Mouse (Mus musculus) stomach, embryonic 14.5 days (tissue): ENCODE results near the gene 2410004B18Rik. TPM values are rescaled to one million over a fixed set of nuclear protein-coding genes. Genes with fewer than 3 reads are reported as not detected.
A peak's percentile ranks its signal among the peaks of the same experiment; 100 is the strongest.
"Not testable (repeated sequence)": the region's sequence is repeated elsewhere in the genome, so short reads cannot be mapped to it uniquely, and the experiment has no call there.

ENCODE experiments used
- ATAC-seq: fragments of 200-750 bp; cut with Nextera tagmentation; 2 replicates; pipeline ENCODE4 v1.8.0; 2017; ENCODE audit warnings: low read depth, moderate TSS enrichment; ENCODE audit not compliant: insufficient number of reproducible peaks, insufficient read depth, low FRiP score
- H3K27ac ChIP-seq: fragments of 300-500 bp; sonication (generic); 2 replicates; pipeline ENCODE4 v1.5.1; 2014; ENCODE audit warnings: mild to moderate bottlenecking, low read length, moderate library complexity, mixed read lengths
- H3K27me3 ChIP-seq: fragments of 300-500 bp; sonication (generic); 2 replicates; pipeline ENCODE4 v1.6.1; 2014; ENCODE audit warnings: low read length, control low read depth, mixed read lengths; ENCODE audit not compliant: control insufficient read depth, insufficient read depth
- H3K36me3 ChIP-seq: fragments of 300-500 bp; sonication (generic); 2 replicates; pipeline ENCODE4 v1.6.1; 2014; ENCODE audit warnings: mild to moderate bottlenecking, control low read depth, low read length, moderate library complexity, mixed read lengths; ENCODE audit not compliant: control insufficient read depth, insufficient read depth
- H3K4me1 ChIP-seq: fragments of 300-500 bp; sonication (generic); 2 replicates; pipeline ENCODE4 v1.6.1; 2014; ENCODE audit warnings: low read length, control low read depth, mixed read lengths; ENCODE audit not compliant: control insufficient read depth, insufficient read depth
- H3K4me2 ChIP-seq: fragments of 300-500 bp; sonication (generic); replicated peaks from 2 replicates; pipeline ENCODE4 v1.6.1; 2014; ENCODE audit warnings: low read depth, low read length, control low read depth
- H3K4me3 ChIP-seq: fragments of 300-500 bp; sonication (generic); 2 replicates; pipeline ENCODE4 v1.5.1; 2014; ENCODE audit warnings: low read depth, low read length, control low read depth
- H3K9ac ChIP-seq: fragments of 300-500 bp; sonication (generic); replicated peaks from 2 replicates; pipeline ENCODE4 v1.6.1; 2014; ENCODE audit warnings: low read depth, mild to moderate bottlenecking, control low read depth, low read length, moderate library complexity, mixed read lengths
- H3K9me3 ChIP-seq: fragments of 300-500 bp; sonication (generic); 2 replicates; pipeline ENCODE4 v1.6.1; 2016; ENCODE audit warnings: low read depth, low read length, control low read depth; ENCODE audit not compliant: control insufficient read depth
- WGBS: fragments of 180-500 bp; shearing (Covaris S2); extraction: QIAGEN DNeasy Blood & Tissue Kit; methylation state at CpG from one replicate; pipeline ENCODE4 v1.1.7; 2014; 5-methylcytosine and 5-hydroxymethylcytosine counted together
- polyA plus RNA-seq: library from polyadenylated mRNA; unstranded; fragments of >200 nt; fragmentation: Nextera tagmentation; extraction: Ambion mirVana; gene quantifications from 2 replicates; pipeline ENCODE4 v1.2.1, GENCODE M21; 2014

Gene 2410004B18Rik
- polyA plus RNA-seq, 1 experiment from 2014 or later: 45.1 TPM

- H3K9me3 ChIP-seq, H3K27me3 ChIP-seq, H3K9ac ChIP-seq, H3K4me3 ChIP-seq, H3K27ac ChIP-seq, ATAC-seq, H3K4me2 ChIP-seq, H3K36me3 ChIP-seq: not testable (repeated sequence)
- WGBS: 74% methylated on average over 3 of the region's 3 CpGs
- H3K4me1 ChIP-seq: peaks cover 12% of the 10 kb centered on the region
These were observed 27.8 kb downstream of the 2410004B18Rik start for GRCm38 (mm10) chr3:145965583-145965982.

GRCm38 (mm10) chr3:145966806-145967205 lies 29.0 kb downstream of the 2410004B18Rik start:
- H3K9ac ChIP-seq: no peak overlapping the region
- no peak overlapping the region for H3K4me2 ChIP-seq
- H3K4me1 ChIP-seq: peaks cover 12% of the 10 kb centered on the region
- ATAC-seq: no peak
- H3K27me3 ChIP-seq: no peaks in the 10 kb centered on the region
- H3K36me3 ChIP-seq: no peaks in the 10 kb centered on the region
- H3K4me3 ChIP-seq: no peak overlapping the region
- no peaks in the 10 kb centered on the region for H3K9me3 ChIP-seq
- no peak overlapping the region for H3K27ac ChIP-seq
- WGBS: 84% methylated on average over 5 of the region's 5 CpGs

GRCm38 (mm10) chr3:145969031-145969501 lies 31.3 kb downstream of the 2410004B18Rik start:
- Histone ChIP-seq H3K36me3 (no peaks in the 10 kb centered on the region), H3K4me2 (no peak overlapping the region), H3K9ac (no peak overlapping the region), H3K4me3 (no peak overlapping the region), H3K27ac (no peak overlapping the region), H3K27me3 (no peaks in the 10 kb centered on the region), H3K9me3 (no peaks in the 10 kb centered on the region; the same call in 1 of the 2 replicates), H3K4me1 (peaks cover 4% of the 10 kb centered on the region; the same call in 1 of the 2 replicates)
- 46% methylated on average over 14 of the region's 14 CpGs for WGBS
- peak; percentile 11; the same call in 1 of the 2 replicates for ATAC-seq

GRCm38 (mm10) chr3:145971501-145971900 lies 33.7 kb downstream of the 2410004B18Rik start:
- no peak for ATAC-seq
- H3K9ac ChIP-seq: no peak overlapping the region
- H3K4me2 ChIP-seq: no peak overlapping the region
- no peaks in the 10 kb centered on the region for H3K36me3 ChIP-seq
- H3K27me3 ChIP-seq: no peaks in the 10 kb centered on the region
- no peaks in the 10 kb centered on the region for H3K4me1 ChIP-seq
- H3K4me3 ChIP-seq: no peak overlapping the region
- 68% methylated on average over 10 of the region's 10 CpGs for WGBS
- no peak overlapping the region for H3K27ac ChIP-seq
- H3K9me3 ChIP-seq: no peaks in the 10 kb centered on the region; the same call in 1 of the 2 replicates

GRCm38 (mm10) chr3:145974986-145975385 lies 37.2 kb downstream of the 2410004B18Rik start:
- WGBS: 77% methylated on average over 7 of the region's 7 CpGs
- H3K27ac ChIP-seq: no peak overlapping the region

GRCm38 (mm10) chr3:145985333-145985925 lies 47.6 kb downstream of the 2410004B18Rik start:
- Histone ChIP-seq H3K36me3 (no peaks in the 10 kb centered on the region), H3K27ac (no peak overlapping the region), H3K4me1 (peaks cover 6% of the 10 kb centered on the region; the same call in 1 of the 2 replicates), H3K9me3 (no peaks in the 10 kb centered on the region), H3K27me3 (no peaks in the 10 kb centered on the region), H3K9ac (no peak overlapping the region), H3K4me3 (no peak overlapping the region), H3K4me2 (no peak overlapping the region)
- 78% methylated on average over 7 of the region's 7 CpGs for WGBS
- ATAC-seq: no peak

More at GRCm38 (mm10) chr3:145974986-145975385, 37.2 kb downstream of the 2410004B18Rik start:
- ATAC-seq: no peak
- Histone ChIP-seq H3K36me3 (no peaks in the 10 kb centered on the region), H3K9me3 (no peaks in the 10 kb centered on the region; the same call in 1 of the 2 replicates), H3K4me1 (no peaks in the 10 kb centered on the region), H3K4me3 (no peak overlapping the region), H3K9ac (no peak overlapping the region), H3K27me3 (no peaks in the 10 kb centered on the region), H3K4me2 (no peak overlapping the region)

GRCm38 (mm10) chr3:145986317-145987001 lies 48.6 kb downstream of the 2410004B18Rik start:
- Histone ChIP-seq H3K27me3 (no peaks in the 10 kb centered on the region), H3K4me3 (no peak overlapping the region), H3K9ac (no peak overlapping the region), H3K9me3 (no peaks in the 10 kb centered on the region), H3K36me3 (no peaks in the 10 kb centered on the region), H3K4me2 (peak overlapping the region; percentile 84), H3K4me1 (peaks cover 6% of the 10 kb centered on the region; the same call in 1 of the 2 replicates), H3K27ac (no peak overlapping the region)
- no peak for ATAC-seq
- WGBS: 58% methylated on average over 6 of the region's 6 CpGs

- H3K27me3 ChIP-seq: no peaks in the 10 kb centered on the region
These were observed 49.6 kb downstream of the 2410004B18Rik start, which contains the start of gene Syde2 for GRCm38 (mm10) chr3:145987268-145987969. TSS of gene Syde2 (plus strand) at chr3:145987870.

More at GRCm38 (mm10) chr3:145987268-145987969, 49.6 kb downstream of the 2410004B18Rik start, which contains the start of gene Syde2:
- no peaks in the 10 kb centered on the region for H3K36me3 ChIP-seq
- H3K9me3 ChIP-seq: no peaks in the 10 kb centered on the region
- peak within 1 kb of the TSS; percentile 78 for H3K9ac ChIP-seq
- H3K27ac ChIP-seq: peak within 1 kb of the TSS; percentile 94
- peaks cover 9% of the 10 kb centered on the region; the same call in 1 of the 2 replicates for H3K4me1 ChIP-seq
- peak within 1 kb of the TSS; percentile 84 for H3K4me2 ChIP-seq
- ATAC-seq: peak; percentile 87
- H3K4me3 ChIP-seq: peak within 1 kb of the TSS; percentile 72
- WGBS: 1% methylated on average over 64 of the region's 65 CpGs
